Mouse (Mus musculus) c-Kit-positive CD71-positive TER-119-negative erythroid progenitor cells, embryonic 14.5 days (primary cell): ENCODE results near the gene Wee2.

Source experiments
- DNase-seq: peaks from one replicate; pipeline ENCODE4 v3.0.0-alpha.2; 2013; ENCODE audit warnings: low read depth

Wee2 gene

GRCm38 (mm10) chr6:40436047-40436483, 2.8 kb upstream of the Wee2 start, which contains the start of gene E330009J07Rik:
Gene E330009J07Rik (minus strand): TSS chr6:40436135.
- DNase-seq: peak; percentile 44

GRCm38 (mm10) chr6:40439731-40440130, 843 bp downstream of the Wee2 start:
- no peak for DNase-seq

- DNase-seq: no peak
Measured at GRCm38 (mm10) chr6:40441276-40441675, 2.4 kb downstream of the Wee2 start.

- DNase-seq: no peak
Measured at GRCm38 (mm10) chr6:40441755-40442154, 2.9 kb downstream of the Wee2 start.

GRCm38 (mm10) chr6:40443281-40443928, 4.5 kb downstream of the Wee2 start:
- no peak for DNase-seq

GRCm38 (mm10) chr6:40448626-40449025, 9.7 kb downstream of the Wee2 start:
- DNase-seq: no peak

- DNase-seq: no peak
Measured at GRCm38 (mm10) chr6:40454436-40455041, 15.7 kb downstream of the Wee2 start.

- DNase-seq: no peak
Measured at GRCm38 (mm10) chr6:40465710-40466109, 26.8 kb downstream of the Wee2 start.

- peak; percentile 89 for DNase-seq
Measured at GRCm38 (mm10) chr6:40470916-40471719, 32.2 kb downstream of the Wee2 start, which contains the start of gene Ssbp1. Gene Ssbp1 (plus strand): TSS chr6:40471352.

- no peak for DNase-seq
Measured at GRCm38 (mm10) chr6:40471720-40472010, 32.8 kb downstream of the Wee2 start.

- no peak for DNase-seq
Measured at GRCm38 (mm10) chr6:40476132-40476531, 37.2 kb downstream of the Wee2 start.

GRCm38 (mm10) chr6:40479705-40480104, 40.8 kb downstream of the Wee2 start:
- no peak for DNase-seq

GRCm38 (mm10) chr6:40482318-40482717, 43.4 kb downstream of the Wee2 start:
- DNase-seq: no peak

- no peak for DNase-seq
Measured at GRCm38 (mm10) chr6:40490933-40491332, 52.0 kb downstream of the Wee2 start, which contains the start of gene Tas2r137. Gene Tas2r137 (plus strand): TSS chr6:40491233.

- no peak for DNase-seq
Measured at GRCm38 (mm10) chr6:40493229-40493628, 54.3 kb downstream of the Wee2 start, which contains the start of gene Tas2r108. Gene Tas2r108 (plus strand): TSS chr6:40493529.
